Mouse (Mus musculus): ENCODE results near the gene Tmem63a.

GRCm38 (mm10) chr1:180933659-180934058, 8.5 kb upstream of the Tmem63a start:
- no peak for TF ChIP-seq MAX (IDR thresholded peaks at IDR 0.05; ENCODE audit: low read length)
- no peak for TF ChIP-seq ZNF384 (IDR thresholded peaks at IDR 0.05; ENCODE audit: low read depth, low read length)
- no peak for TF ChIP-seq CTCF (conservative IDR thresholded peaks at IDR 0.05 in 1 of 2, IDR thresholded peaks at IDR 0.05 in 1 of 2; ENCODE audit: low read depth in 2 of 2, low read length in 2 of 2)
- TF ChIP-seq SMC3 (IDR thresholded peaks at IDR 0.05; ENCODE audit: low read depth, low read length) = no peak
- no peak for TF ChIP-seq TCF12 (IDR thresholded peaks at IDR 0.05; ENCODE audit: low read depth, low read length)
- TF ChIP-seq POLR2AphosphoS2 (IDR thresholded peaks at IDR 0.05; ENCODE audit: low read depth, low read length) = no peak
- TF ChIP-seq POLR2A (IDR thresholded peaks at IDR 0.05; ENCODE audit: low read depth, low read length) = no peak
- TF ChIP-seq CHD1 (IDR thresholded peaks at IDR 0.05; ENCODE audit: low read depth, low read length) = no peak
- no peak for TF ChIP-seq ZMIZ1 (IDR thresholded peaks at IDR 0.05; ENCODE audit: low read depth, low read length)
- TF ChIP-seq ETS1 (conservative IDR thresholded peaks at IDR 0.05; ENCODE audit: low read depth, low read length) = no peak
- TF ChIP-seq MAFK (IDR thresholded peaks at IDR 0.05; ENCODE audit: insufficient replicate concordance, low read length) = no peak
- TF ChIP-seq USF1 (IDR thresholded peaks at IDR 0.05; ENCODE audit: low read depth, low read length) = no peak
